Mouse (Mus musculus): ENCODE measurements around the gene Cks1brt.
"Not testable (repeated sequence)": the region's sequence is repeated elsewhere in the genome, so short reads cannot be mapped to it uniquely, and the experiment has no call there.

Gene Cks1brt

DNA sequence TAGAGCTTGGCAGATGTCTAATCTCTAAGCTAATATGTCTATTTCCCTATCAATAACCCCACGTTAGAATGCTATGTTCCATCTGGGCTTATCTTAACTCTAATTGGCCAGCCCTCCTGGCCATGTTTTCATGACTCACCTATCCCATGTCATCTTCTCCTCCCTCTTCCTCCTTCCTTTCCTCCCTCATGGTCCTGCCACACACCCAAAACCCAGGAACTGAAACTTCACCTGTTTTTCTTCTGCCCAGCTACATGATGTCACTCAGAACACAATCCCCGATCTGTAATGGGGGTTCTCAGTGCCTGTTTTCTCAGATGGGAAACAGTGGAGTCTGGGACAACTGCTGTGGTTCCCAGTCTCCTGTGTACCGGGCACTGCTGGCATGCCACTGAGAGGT is at the start of gene Cks1brt:
TSS of gene Cks1brt (plus strand) at position 301 of the 400 bp plus-strand sequence.
- no peak for DNase-seq (ENCODE audit: low read depth, low spot score)

DNA sequence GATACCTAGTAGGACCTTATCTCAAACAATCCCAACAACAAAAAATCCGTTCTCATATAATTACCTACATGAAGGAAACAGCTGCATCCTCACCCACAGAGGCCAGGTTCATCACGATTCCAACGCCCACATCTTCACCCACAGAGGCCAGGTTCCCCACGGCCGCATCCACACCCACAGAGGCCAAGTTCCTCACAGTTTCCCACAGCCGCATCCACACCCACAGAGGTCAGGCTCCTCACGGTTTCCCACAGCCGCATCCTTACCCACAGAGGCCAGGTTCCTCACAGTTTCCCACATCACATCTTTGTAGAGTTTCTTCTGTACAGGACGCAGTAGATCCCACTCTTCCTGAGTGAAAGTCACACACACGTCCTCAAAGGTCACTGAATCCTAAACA is 38.5 kb upstream of the Cks1brt start:
- no peak for DNase-seq (ENCODE audit: low read depth, low spot score)

DNA sequence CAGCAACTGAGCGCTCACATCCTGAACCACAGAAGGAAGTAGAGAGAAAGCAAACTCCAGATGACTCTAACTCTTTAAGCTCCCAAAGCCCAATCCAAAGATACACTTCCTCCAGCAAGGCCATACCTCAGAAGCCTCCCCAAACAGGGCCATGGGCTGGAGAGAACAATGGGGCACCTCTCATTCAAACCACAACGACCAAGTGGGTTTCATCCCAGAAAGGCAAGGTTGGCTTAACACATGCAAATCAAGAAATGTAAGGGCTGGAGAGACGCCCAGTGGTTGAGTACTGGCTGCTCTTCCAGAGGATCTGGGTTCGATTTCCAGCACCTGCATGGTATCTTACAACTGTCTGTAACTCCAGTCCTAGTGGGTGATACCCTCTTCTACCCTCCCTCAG is 36.2 kb upstream of the Cks1brt start:
- DNase-seq (ENCODE audit: low read depth, low spot score): no peak

DNA sequence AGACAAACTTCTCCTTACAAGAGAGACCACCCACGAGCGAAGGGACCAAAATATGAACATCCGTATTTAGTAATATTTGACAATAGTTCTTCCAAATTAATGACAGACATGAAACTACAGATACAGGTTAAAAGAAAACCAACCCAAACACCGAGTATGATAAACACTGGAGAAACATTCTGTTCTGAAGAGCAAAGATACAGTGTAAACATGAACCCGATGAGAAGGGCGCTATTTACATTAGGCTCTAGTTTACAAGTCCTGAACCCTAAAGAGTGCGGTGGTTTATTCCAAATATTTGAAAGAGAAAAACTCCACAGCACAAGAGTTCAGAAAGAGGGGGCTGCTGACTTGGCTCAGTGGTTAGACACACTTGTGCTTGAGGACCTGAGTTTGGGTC is 34.7 kb upstream of the Cks1brt start:
- DNase-seq (ENCODE audit: low read depth, low spot score): no peak

DNA sequence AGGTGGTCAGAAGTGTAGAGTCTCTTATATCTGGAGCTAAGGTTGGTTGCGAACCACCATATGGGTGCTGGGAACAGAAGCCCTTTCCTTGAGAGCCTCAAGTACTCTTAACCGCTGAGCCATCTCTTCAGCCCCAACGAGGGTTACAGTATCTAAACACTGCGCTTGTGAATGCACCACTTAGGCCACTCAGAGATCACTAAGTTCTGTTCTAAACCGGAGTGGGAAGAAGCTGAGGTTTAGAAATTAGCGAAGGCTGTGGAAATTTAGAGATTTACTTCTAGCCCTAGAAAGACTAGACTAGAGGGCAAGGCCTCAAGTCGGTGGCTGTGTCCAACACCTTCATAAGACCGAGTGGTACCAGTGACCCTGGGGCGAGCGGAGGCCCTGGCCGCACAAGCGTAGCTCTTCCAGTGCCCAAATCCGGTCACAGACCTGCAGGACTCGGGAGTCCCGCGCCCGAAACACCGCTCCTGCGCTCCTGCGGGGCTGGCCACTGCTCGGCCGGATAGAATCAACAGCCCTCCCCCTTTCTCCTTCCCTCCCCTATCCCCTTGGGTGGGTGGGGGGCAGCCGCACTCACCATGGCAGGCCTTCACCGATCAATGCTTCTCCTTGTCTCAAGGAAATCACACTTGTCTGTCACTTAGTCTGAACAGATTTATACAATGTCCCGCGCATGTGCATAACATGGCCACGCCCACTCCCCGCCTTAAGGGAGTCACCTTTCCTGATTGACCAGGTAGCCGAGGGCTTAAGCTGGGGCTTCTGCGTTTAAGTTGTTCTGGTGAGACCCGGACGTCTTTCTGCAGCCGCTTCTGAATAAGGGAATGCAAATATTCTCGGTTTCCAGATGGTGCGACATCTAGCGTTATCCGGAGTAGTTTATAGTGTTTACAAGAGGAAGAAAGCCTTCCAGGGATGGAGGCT is 32.4 kb upstream of the Cks1brt start:
- DNase-seq (ENCODE audit: low read depth, low spot score): peak; percentile 87

DNA sequence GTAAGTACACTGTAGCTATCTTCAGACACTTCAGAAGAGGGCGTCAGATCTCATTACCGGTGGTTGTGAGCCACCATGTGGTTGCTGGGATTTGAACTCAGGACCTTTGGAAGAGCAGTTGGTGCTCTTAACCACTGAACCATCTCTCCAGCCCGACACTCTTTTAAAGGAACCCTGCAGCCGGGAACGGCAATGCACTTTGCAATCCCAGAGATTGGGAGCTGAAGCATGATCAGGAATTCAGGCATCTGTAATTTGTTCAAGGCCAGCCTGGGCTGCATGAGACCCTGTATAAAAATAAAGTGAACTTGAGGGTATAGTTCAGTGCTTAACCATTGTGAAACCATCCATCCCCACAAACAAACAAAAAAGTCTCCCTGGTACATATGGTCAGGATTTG is 31.5 kb upstream of the Cks1brt start:
- not testable (repeated sequence) for DNase-seq (ENCODE audit: low read depth, low spot score)

DNA sequence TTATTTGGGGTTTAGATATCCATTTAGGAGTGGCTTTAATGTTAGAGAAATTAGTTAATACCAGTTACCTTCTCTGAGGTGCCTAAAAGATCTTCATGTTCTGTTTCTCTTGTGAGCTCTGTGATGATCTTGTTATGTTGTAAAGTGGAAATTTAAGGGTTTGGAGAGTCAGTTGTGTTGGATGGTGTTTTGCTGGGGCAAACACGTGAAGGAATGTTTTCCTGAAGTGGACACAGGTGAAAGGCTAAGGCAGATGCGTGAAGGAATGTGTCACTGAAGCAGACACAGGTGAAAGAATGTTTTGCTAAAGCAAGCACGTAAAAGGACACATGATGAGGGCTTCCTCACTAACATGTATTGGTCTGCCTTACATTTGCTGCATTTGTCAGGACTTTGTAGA is 28.7 kb upstream of the Cks1brt start, which contains the start of gene Zfp791:
TSS of gene Zfp791 (minus strand) at position 101 of the 400 bp plus-strand sequence.
- DNase-seq (ENCODE audit: low read depth, low spot score): no peak

DNA sequence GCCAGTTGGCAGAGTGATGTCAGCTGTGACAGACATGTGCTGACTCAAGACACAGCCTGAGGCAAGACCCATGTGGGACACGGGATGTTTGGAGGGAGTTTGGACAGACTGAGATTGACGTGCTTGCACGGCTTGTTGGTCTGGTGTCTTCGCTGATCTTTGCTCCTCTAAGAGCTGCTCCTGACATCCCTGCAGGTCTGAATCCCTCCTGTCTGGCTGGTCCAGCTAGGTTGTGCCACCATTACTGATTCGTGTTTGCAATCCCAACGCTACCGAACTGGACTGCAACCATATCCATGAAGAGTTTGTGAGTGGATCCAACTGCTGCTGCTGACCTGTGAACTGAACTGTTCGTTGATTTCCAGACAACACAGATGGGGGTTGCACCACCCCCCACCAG is 28.0 kb upstream of the Cks1brt start:
- no peak for DNase-seq (ENCODE audit: low read depth, low spot score)

DNA sequence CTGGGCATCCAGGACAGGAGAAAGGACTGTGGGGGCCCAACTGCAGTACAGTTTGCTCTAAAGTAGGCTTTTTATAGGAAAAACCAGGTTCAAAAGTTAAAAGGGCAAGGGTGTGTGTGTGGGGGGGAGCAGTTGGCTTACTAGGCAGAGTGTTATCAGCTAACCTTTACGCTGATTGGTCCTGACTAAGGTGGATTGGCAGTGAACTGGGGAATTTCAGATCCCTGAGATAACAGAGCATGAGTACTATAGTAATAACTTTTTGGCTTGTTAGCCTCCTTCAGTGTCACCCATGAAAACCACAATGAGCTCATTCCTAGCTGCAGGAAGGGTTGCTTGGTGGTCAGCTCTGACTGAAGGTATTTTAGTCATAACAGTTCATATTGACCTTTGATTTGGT is 19.4 kb upstream of the Cks1brt start:
- no peak for DNase-seq (ENCODE audit: low read depth, low spot score)

DNA sequence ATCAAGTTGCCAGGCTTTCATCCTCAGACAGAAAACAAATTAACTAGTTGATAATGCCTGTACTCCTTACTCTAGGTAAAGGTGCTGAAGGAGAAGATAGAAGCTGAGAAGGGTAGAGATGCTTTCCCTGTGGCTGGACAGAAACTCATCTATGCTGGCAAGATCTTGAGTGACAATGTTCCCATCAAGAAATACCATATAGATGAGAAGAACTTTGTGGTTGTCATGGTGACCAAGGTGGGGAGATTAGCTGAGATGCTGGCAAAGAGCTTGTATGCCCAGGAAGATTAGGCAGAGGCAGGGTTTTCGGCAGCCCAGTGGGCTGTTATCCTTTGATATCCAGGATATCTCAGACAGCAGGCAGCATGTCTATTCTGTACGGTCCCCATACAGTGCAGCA is 16.0 kb upstream of the Cks1brt start:
- DNase-seq (ENCODE audit: low read depth, low spot score): not testable (repeated sequence)

DNA sequence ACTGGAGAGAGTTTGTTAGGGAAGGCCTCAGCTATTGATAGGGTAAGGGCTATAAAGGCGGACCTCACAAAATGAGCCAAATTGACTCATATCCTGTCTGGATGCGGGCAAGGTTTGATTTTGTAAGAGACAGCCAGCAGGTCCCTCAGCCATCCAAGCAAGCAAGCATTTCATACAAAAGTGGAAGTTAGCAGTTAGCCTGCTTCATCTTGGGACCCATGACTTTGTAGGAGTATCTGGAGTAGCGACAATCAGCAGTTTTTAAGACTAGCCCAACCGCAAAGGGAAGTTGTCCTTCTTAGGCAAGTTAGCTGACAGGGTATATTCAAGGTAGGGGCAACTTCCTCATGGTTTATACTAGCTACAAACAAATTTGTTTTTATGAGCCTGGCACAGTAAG is 9.2 kb upstream of the Cks1brt start:
- no peak for DNase-seq (ENCODE audit: low read depth, low spot score)

DNA sequence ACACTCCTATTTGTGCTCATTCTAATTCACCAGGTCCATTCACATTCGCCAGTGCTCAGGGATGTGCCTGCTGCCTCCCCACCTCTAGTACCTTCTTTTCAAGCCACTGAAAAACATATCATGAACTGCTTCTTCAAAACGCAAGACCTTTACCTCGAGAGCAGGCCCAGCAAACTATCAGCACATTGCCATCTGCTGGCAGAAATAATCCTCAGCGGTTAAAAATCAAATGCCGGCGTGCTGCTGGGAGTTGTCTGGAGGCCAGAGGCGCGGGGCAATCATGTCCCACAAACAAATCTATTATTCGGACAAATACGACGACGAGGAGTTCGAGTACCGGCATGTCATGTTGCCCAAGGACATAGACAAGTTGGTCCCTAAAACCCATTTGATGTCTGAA is 19.6 kb downstream of the Cks1brt start:
- peak; percentile 38 for DNase-seq (ENCODE audit: low read depth, low spot score)

DNA sequence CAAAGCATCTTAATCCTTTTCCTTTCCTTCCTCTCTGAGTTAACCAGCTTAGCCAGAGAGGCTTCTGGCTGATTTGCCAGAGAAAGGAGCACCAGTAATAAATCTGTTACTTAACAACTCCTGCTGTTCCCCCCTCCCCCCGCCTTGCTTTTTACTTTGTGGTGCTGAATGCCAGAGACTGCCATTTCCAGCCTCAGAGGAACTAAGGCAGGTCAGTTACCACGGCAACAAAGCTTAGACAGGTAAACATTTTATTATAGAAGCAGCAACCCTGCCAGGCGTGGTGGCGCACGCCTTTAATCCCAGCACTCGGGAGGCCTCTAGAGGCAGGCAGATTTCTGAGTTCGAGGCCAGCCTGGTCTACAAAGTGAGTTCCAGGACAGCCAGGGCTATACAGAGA is 24.2 kb downstream of the Cks1brt start:
- no peak for DNase-seq (ENCODE audit: low read depth, low spot score)

DNA sequence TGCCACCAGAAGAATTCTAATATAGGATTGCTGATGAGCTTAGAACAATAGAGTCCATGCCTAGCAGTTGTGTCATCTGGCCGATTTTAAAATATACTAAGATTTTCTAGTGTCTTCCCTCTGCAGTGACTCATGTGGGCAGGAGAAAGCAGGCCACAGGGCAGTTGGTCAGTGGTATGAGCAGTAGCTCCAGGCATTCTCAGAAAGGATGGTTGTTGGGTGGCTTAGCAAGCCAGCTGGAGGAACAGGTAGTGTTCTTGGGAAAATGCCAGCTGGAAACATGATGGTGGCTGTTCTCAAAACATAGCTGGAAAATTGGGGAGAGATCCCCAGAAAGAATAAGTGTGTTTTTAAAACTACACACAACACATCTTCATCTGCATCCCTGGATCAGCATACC is 40.6 kb downstream of the Cks1brt start:
- DNase-seq (ENCODE audit: low read depth, low spot score): no peak

DNA sequence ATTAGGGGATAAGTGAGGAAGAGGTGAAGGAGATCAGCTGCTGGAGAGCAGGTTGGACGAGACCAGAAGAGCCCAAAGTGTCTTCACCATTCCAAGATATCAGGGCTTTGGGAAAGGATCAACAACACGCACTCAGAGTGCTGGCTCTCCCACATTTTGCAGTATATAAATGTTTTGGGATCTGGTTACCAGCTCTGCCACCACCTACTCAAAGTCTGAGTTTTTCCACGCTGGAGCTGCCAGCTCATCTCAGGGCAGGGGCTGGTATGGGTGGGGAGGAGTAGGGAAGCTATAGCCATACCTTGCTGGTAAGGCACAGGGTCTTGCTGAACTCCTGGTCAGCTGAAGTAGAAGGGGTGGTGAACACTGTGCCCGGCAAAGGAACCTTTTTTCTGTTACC is 68.5 kb downstream of the Cks1brt start:
- DNase-seq (ENCODE audit: low read depth, low spot score): no peak

DNA sequence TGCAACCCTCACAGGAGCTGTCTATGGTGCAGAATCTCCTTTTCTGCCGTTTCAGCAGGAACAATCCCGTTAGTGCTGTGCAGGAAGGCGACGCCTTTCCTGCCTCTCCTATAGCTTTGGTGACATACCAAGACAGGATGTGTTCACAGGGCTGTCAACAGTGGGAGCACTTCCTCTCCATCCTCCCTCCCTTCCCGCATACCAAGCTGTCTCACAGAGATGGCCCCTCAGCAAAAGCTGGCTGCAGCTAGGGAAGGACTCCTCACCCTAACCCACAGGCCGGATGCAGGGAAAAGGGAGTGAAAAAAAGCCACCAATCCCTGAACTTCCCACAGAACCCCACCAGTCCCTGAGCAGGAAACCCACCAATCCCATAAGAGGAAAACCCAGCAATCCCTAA is 69.3 kb downstream of the Cks1brt start:
- DNase-seq (ENCODE audit: low read depth, low spot score): peak; percentile 9

Data from WW6 (cell line).